Mouse (Mus musculus) heart, embryonic 10.5 days (tissue): ENCODE data around the gene Ttc9c. TPM values are rescaled to one million over a fixed set of nuclear protein-coding genes. Genes with fewer than 3 reads are reported as not detected.

Experiments used
- polyA plus RNA-seq: library from polyadenylated mRNA; unstranded; fragments of >200 nt; fragmentation: Nextera tagmentation; extraction: Ambion mirVana; gene quantifications from 2 replicates; pipeline ENCODE4 v1.2.1, GENCODE M21; 2016

Ttc9c gene
- polyA plus RNA-seq, 1 experiment from 2014 or later = 51.3 TPM

Other genes starting within 250 kb of the Ttc9c start
- 0.23 and 0.48 TPM in 2 replicates for gene Slc22a8, start 228.1 kb downstream of the Ttc9c start, polyA plus RNA-seq
- 0.04 TPM in 1 of 2 replicates, not detected in the other for gene Slc22a6, start 201.3 kb downstream of the Ttc9c start, polyA plus RNA-seq
- gene Chrm1, start 155.5 kb downstream of the Ttc9c start, polyA plus RNA-seq = 0.04 TPM in 1 of 2 replicates, not detected in the other
- gene Slc3a2, start 96.0 kb downstream of the Ttc9c start, polyA plus RNA-seq = 91.8 and 104 TPM in 2 replicates
- 76.6 and 101 TPM in 2 replicates for gene Wdr74, start 83.5 kb downstream of the Ttc9c start, polyA plus RNA-seq
- 1.6 and 2.1 TPM in 2 replicates for gene 1700092M07Rik, start 78.6 kb downstream of the Ttc9c start, polyA plus RNA-seq
- 83.1 and 91.1 TPM in 2 replicates for gene Stx5a, start 77.9 kb downstream of the Ttc9c start, polyA plus RNA-seq
- 156 and 193 TPM in 2 replicates for gene Nxf1, start 62.3 kb downstream of the Ttc9c start, polyA plus RNA-seq
- gene Tmem223, start 48.3 kb downstream of the Ttc9c start, polyA plus RNA-seq = 134 and 136 TPM in 2 replicates
- 57.4 and 60.0 TPM in 2 replicates for gene Tmem179b, start 44.9 kb downstream of the Ttc9c start, polyA plus RNA-seq
- gene Taf6l, start 32.9 kb downstream of the Ttc9c start, polyA plus RNA-seq = 29.7 and 36.1 TPM in 2 replicates
- gene Polr2g, start 20.8 kb downstream of the Ttc9c start, polyA plus RNA-seq = 159 and 172 TPM in 2 replicates
- gene Zbtb3, start 16.8 kb downstream of the Ttc9c start, polyA plus RNA-seq = 5.4 and 5.9 TPM in 2 replicates
- 2.8 and 4.6 TPM in 2 replicates for gene Hnrnpul2, start 677 bp upstream of the Ttc9c start, polyA plus RNA-seq
- gene AC129217.1, start 10.4 kb upstream of the Ttc9c start, polyA plus RNA-seq = not detected in 2 replicates
- gene Bscl2, start 18.1 kb upstream of the Ttc9c start, polyA plus RNA-seq = 46.2 and 51.1 TPM in 2 replicates
- gene Gng3, start 19.9 kb upstream of the Ttc9c start, polyA plus RNA-seq = 2.6 and 4.7 TPM in 2 replicates
- 0.36 and 0.51 TPM in 2 replicates for gene Lrrn4cl, start 31.4 kb upstream of the Ttc9c start, polyA plus RNA-seq
- gene Ubxn1, start 52.2 kb upstream of the Ttc9c start, polyA plus RNA-seq = 156 and 193 TPM in 2 replicates
- gene Uqcc3, start 61.6 kb upstream of the Ttc9c start, polyA plus RNA-seq = 58.9 and 59.4 TPM in 2 replicates
- gene Lbhd1, start 64.4 kb upstream of the Ttc9c start, polyA plus RNA-seq = 68.9 and 88.7 TPM in 2 replicates
- gene Gm49403, start 64.6 kb upstream of the Ttc9c start, polyA plus RNA-seq = not detected in 2 replicates
- gene 1810009A15Rik, start 69.5 kb upstream of the Ttc9c start, polyA plus RNA-seq = 106 and 140 TPM in 2 replicates
- not detected in 2 replicates for gene Gm49416, start 69.6 kb upstream of the Ttc9c start, polyA plus RNA-seq
- gene Ints5, start 73.7 kb upstream of the Ttc9c start, polyA plus RNA-seq = 35.8 and 39.0 TPM in 2 replicates
- gene Ganab, start 78.7 kb upstream of the Ttc9c start, polyA plus RNA-seq = 91.4 and 103 TPM in 2 replicates
- 52.0 and 57.9 TPM in 2 replicates for gene B3gat3, start 101.0 kb upstream of the Ttc9c start, polyA plus RNA-seq
- 3.2 and 5.2 TPM in 2 replicates for gene Rom1, start 110.0 kb upstream of the Ttc9c start, polyA plus RNA-seq
- gene Eml3, start 110.2 kb upstream of the Ttc9c start, polyA plus RNA-seq = 17.4 and 24.4 TPM in 2 replicates
- 113 and 140 TPM in 2 replicates for gene Mta2, start 122.5 kb upstream of the Ttc9c start, polyA plus RNA-seq
- 25.7 and 32.8 TPM in 2 replicates for gene Tut1, start 134.5 kb upstream of the Ttc9c start, polyA plus RNA-seq
- gene Eef1g, start 147.7 kb upstream of the Ttc9c start, polyA plus RNA-seq = 378 and 459 TPM in 2 replicates
- 15.1 and 19.4 TPM in 2 replicates for gene Ahnak, start 170.0 kb upstream of the Ttc9c start, polyA plus RNA-seq